Mouse (Mus musculus): Measurements from ENCODE around the gene Ppa1.

DNA sequence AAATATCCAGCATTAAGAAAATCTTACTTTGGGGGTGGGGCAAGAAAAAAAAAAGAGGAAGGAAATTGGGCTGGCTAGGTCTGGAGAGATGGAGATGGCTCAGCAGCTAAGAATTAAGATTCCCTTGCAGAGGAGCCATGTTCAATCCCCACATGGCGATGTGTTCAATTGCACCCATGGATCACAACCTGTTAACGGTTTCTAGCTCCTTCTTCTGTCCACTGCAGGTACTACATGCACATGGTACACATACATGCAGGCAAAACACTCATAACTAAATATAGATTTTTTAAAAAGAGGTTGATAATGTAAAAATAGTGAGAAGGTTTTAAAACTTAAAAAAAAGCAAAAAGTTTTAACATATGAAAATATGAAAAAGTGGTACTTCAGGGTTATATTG, 29.8 kb upstream of the Ppa1 start:
- TF ChIP-seq USF1 (IDR thresholded peaks at IDR 0.05; ENCODE audit: low read depth, low read length) (no peak), MAZ (IDR thresholded peaks at IDR 0.05; ENCODE audit: low read depth, low read length) (no peak), TCF12 (IDR thresholded peaks at IDR 0.05; ENCODE audit: low read depth, low read length) (no peak), POLR2A (IDR thresholded peaks at IDR 0.05; ENCODE audit: low read depth, low read length) (no peak), CTCF (conservative IDR thresholded peaks at IDR 0.05 in 1 of 2, IDR thresholded peaks at IDR 0.05 in 1 of 2; ENCODE audit: low read depth in 2 of 2, low read length in 2 of 2) (peak; percentile 15 to 32; a peak in 1 of 4 replicates), JUN (IDR thresholded peaks at IDR 0.05; ENCODE audit: insufficient read depth, low read depth, low read length) (no peak), ZNF384 (IDR thresholded peaks at IDR 0.05; ENCODE audit: low read depth, low read length) (no peak), MAX (IDR thresholded peaks at IDR 0.05; ENCODE audit: low read length) (no peak), CHD2 (IDR thresholded peaks at IDR 0.05; ENCODE audit: low read length) (no peak), ELF1 (IDR thresholded peaks at IDR 0.05; ENCODE audit: low read depth, low read length) (no peak), SIN3A (IDR thresholded peaks at IDR 0.05; ENCODE audit: low read length) (no peak), ZC3H11A (IDR thresholded peaks at IDR 0.05; ENCODE audit: low read depth, low read length) (no peak), POLR2AphosphoS2 (IDR thresholded peaks at IDR 0.05; ENCODE audit: low read depth, low read length) (no peak), HCFC1 (IDR thresholded peaks at IDR 0.05; ENCODE audit: low read depth, low read length) (no peak)

All from CH12.LX (cell line).